Mouse (Mus musculus) MEL (cell line): ENCODE data around the gene Gm20422. TPM values are rescaled to one million over a fixed set of nuclear protein-coding genes. Genes with fewer than 3 reads are reported as not detected.

Experiments
- DNase-seq: peaks from one replicate; pipeline ENCODE4 v3.0.0; 2011; ENCODE audit warnings: low read depth, low spot score
- H3K27ac ChIP-seq: 2 replicates; pipeline ENCODE4 v1.5.1; 2012; ENCODE audit warnings: low read depth, mild to moderate bottlenecking, control low read depth, low read length, moderate library complexity; ENCODE audit not compliant: control insufficient read depth
- H3K27me3 ChIP-seq, 2 experiments: fragments of 150-350 bp in 1 of 2; sonication (generic) in 1 of 2; 2 replicates each; pipeline ENCODE4 v1.6.1; 2012; ENCODE audit warnings: low read length in 2 of 2, mild to moderate bottlenecking in 2 of 2, improper control_type of control experiment in 1 of 2, moderate library complexity in 1 of 2; ENCODE audit not compliant: insufficient read depth in 2 of 2, control insufficient read depth in 1 of 2
- H3K36me3 ChIP-seq, 2 experiments: 2 replicates each; pipeline ENCODE4 v1.6.1; 2012 to 2014; ENCODE audit warnings: low read length in 2 of 2, improper control_type of control experiment in 1 of 2, inconsistent platforms in 1 of 2, mild to moderate bottlenecking in 1 of 2; ENCODE audit not compliant: insufficient read depth in 2 of 2, control insufficient read depth in 1 of 2
- H3K4me1 ChIP-seq, 2 experiments: fragments of 150-350 bp in 1 of 2; sonication (generic) in 1 of 2; 2 replicates each; pipeline ENCODE4 v1.6.1; 2012; ENCODE audit warnings: low read length in 2 of 2, improper control_type of control experiment in 1 of 2, mild to moderate bottlenecking in 1 of 2; ENCODE audit not compliant: insufficient read depth in 2 of 2, control insufficient read depth in 1 of 2
- H3K4me3 ChIP-seq, 2 experiments: fragments of 150-350 bp in 1 of 2; sonication (generic) in 1 of 2; 2 replicates each; pipeline ENCODE4 v1.5.1; 2012; ENCODE audit warnings: low read depth in 2 of 2, low read length in 2 of 2, mild to moderate bottlenecking in 2 of 2, moderate library complexity in 2 of 2, control low read depth in 1 of 2, improper control_type of control experiment in 1 of 2; ENCODE audit not compliant: control insufficient read depth in 1 of 2, insufficient read depth in 1 of 2
- H3K79me2 ChIP-seq: 2 replicates; pipeline ENCODE4 v1.6.1; 2012; ENCODE audit warnings: mild to moderate bottlenecking, low read length, moderate library complexity; ENCODE audit not compliant: control insufficient read depth, poor library complexity, insufficient read depth
- H3K9ac ChIP-seq: 2 replicates; pipeline ENCODE4 v1.6.1; 2012; ENCODE audit warnings: low read depth, mild to moderate bottlenecking, control low read depth, low read length, moderate library complexity; ENCODE audit not compliant: control insufficient read depth, poor library complexity, severe bottlenecking
- H3K9me3 ChIP-seq: fragments of 150-350 bp; sonication (generic); replicated peaks from 2 replicates; pipeline ENCODE4 v1.6.1; 2012; ENCODE audit warnings: mild to moderate bottlenecking, low read length, improper control_type of control experiment, moderate library complexity; ENCODE audit not compliant: insufficient read depth
- CHD1 ChIP-seq: IDR thresholded peaks from 2 replicates; pipeline ENCODE4 v1.6.1; 2012; ENCODE audit warnings: low read depth, mild to moderate bottlenecking, inconsistent platforms, low read length, improper control_type of control experiment
- CHD2 ChIP-seq: IDR thresholded peaks from 2 replicates; pipeline ENCODE4 v1.6.1; 2011; ENCODE audit warnings: low read length, improper control_type of control experiment
- GABPA ChIP-seq: IDR thresholded peaks from 2 replicates; pipeline ENCODE4 v1.6.1; 2012; ENCODE audit warnings: low read depth, mild to moderate bottlenecking, inconsistent platforms, low read length, improper control_type of control experiment, moderate library complexity
- GATA1 ChIP-seq: IDR thresholded peaks from 2 replicates; pipeline ENCODE4 v1.6.1; 2011; ENCODE audit warnings: low read depth, low read length, improper control_type of control experiment
- HCFC1 ChIP-seq: IDR thresholded peaks from 2 replicates; pipeline ENCODE4 v1.6.1; 2012; ENCODE audit warnings: low read depth, mild to moderate bottlenecking, inconsistent platforms, low read length, improper control_type of control experiment, moderate library complexity
- KAT2A ChIP-seq: conservative IDR thresholded peaks from 2 replicates; pipeline ENCODE4 v1.6.1; 2012; ENCODE audit warnings: low read depth, low read length, improper control_type of control experiment, inconsistent platforms
- MAFK ChIP-seq: IDR thresholded peaks from 2 replicates; pipeline ENCODE4 v1.6.1; 2011; ENCODE audit warnings: low read depth, mild to moderate bottlenecking, low read length, improper control_type of control experiment, borderline replicate concordance
- MAX ChIP-seq: IDR thresholded peaks from 2 replicates; pipeline ENCODE4 v1.6.1; 2011; ENCODE audit warnings: low read length, improper control_type of control experiment
- MAZ ChIP-seq: IDR thresholded peaks from 2 replicates; pipeline ENCODE4 v1.6.1; 2012; ENCODE audit warnings: low read depth, mild to moderate bottlenecking, inconsistent platforms, low read length, improper control_type of control experiment
- MYB ChIP-seq: IDR thresholded peaks from 2 replicates; pipeline ENCODE4 v1.6.1; 2011; ENCODE audit warnings: mild to moderate bottlenecking, low read depth, low read length, improper control_type of control experiment
- NRF1 ChIP-seq: IDR thresholded peaks from 2 replicates; pipeline ENCODE4 v1.6.1; 2014; ENCODE audit warnings: low read depth, mild to moderate bottlenecking, inconsistent platforms, low read length, improper control_type of control experiment, moderate library complexity; ENCODE audit not compliant: poor library complexity, insufficient read depth, severe bottlenecking
- POLR2AphosphoS5 ChIP-seq: IDR thresholded peaks from 2 replicates; pipeline ENCODE4 v1.6.1; 2012; ENCODE audit warnings: low read depth, borderline replicate concordance, mild to moderate bottlenecking, inconsistent platforms, low read length, moderate library complexity, mixed read lengths
- RAD21 ChIP-seq: IDR thresholded peaks from 2 replicates; pipeline ENCODE4 v1.6.1; 2011; ENCODE audit warnings: mild to moderate bottlenecking, low read depth, low read length, improper control_type of control experiment
- TBP ChIP-seq: IDR thresholded peaks from 2 replicates; pipeline ENCODE4 v1.8.0; 2011; ENCODE audit warnings: low read depth, low read length, improper control_type of control experiment
- UBTF ChIP-seq: IDR thresholded peaks from 2 replicates; pipeline ENCODE4 v1.6.1; 2012; ENCODE audit warnings: low read depth, mild to moderate bottlenecking, inconsistent platforms, low read length, improper control_type of control experiment, moderate library complexity, borderline replicate concordance; ENCODE audit not compliant: insufficient read depth
- ZC3H11A ChIP-seq: IDR thresholded peaks from 2 replicates; pipeline ENCODE4 v1.6.1; 2012; ENCODE audit warnings: low read depth, mild to moderate bottlenecking, inconsistent platforms, low read length, improper control_type of control experiment
- ZKSCAN1 ChIP-seq: IDR thresholded peaks from 2 replicates; pipeline ENCODE4 v1.6.1; 2012; ENCODE audit warnings: low read depth, mild to moderate bottlenecking, inconsistent platforms, low read length, improper control_type of control experiment, moderate library complexity
- ZNF384 ChIP-seq: IDR thresholded peaks from 2 replicates; pipeline ENCODE4 v1.6.1; 2012; ENCODE audit warnings: low read depth, mild to moderate bottlenecking, inconsistent platforms, low read length, improper control_type of control experiment
- polyA plus RNA-seq, 2 experiments: library from polyadenylated mRNA; stranded (reverse) in 1 of 2; unstranded in 1 of 2; fragments of >175 nt in 1 of 2; fragments of >200 nt in 1 of 2; gene quantifications; 2 replicates each; pipeline versions ENCODE4 v1.2.1 to v1.2.4; 2012; ENCODE audit warnings: low replicate concordance in 2 of 2, low read depth in 1 of 2; ENCODE audit not compliant: insufficient read length in 2 of 2, insufficient read depth in 1 of 2, missing spikeins in 1 of 2
- total RNA-seq: library from RNA; depleted of rRNA; stranded (reverse); fragments of 300-350 nt; gene quantifications from 2 replicates; pipeline ENCODE4 v1.2.3, GENCODE M21; 2012

Gm20422 gene
- total and polyA plus RNA-seq, 3 experiments = not detected

- no peaks in the 10 kb centered on the region; the same call in 1 of the 2 replicates for H3K79me2 ChIP-seq
- no peak overlapping the region for H3K9ac ChIP-seq
- H3K4me1 ChIP-seq = 0 out of 4 replicates have a peak, but pooled peaks cover 0 to 2% of the 10 kb centered on the region in 2 experiments
- H3K27me3 ChIP-seq = no peaks in the 10 kb centered on the region
- H3K9me3 ChIP-seq = no peaks in the 10 kb centered on the region
- no peak for DNase-seq
- H3K27ac ChIP-seq = no peak overlapping the region
- TF ChIP-seq HCFC1 (no peak), MAZ (no peak), RAD21 (no peak), NRF1 (no peak)
- H3K36me3 ChIP-seq = no peaks in the 10 kb centered on the region; a peak in 1 of 4 replicates
- no peak overlapping the region for H3K4me3 ChIP-seq
These were observed 45.8 kb upstream of the Gm20422 start for GRCm38 (mm10) chr8:69820466-69820865.

- no peak overlapping the region for H3K27ac ChIP-seq
- H3K36me3 ChIP-seq = no peaks in the 10 kb centered on the region; a peak in 1 of 4 replicates
- TF ChIP-seq MAX (no peak), TBP (no peak), ZKSCAN1 (no peak), UBTF (no peak), CHD2 (no peak), MYB (no peak), KAT2A (no peak), POLR2AphosphoS5 (no peak), MAFK (no peak), CHD1 (no peak), GABPA (no peak), GATA1 (no peak), ZC3H11A (no peak), ZNF384 (no peak)
- H3K9me3 ChIP-seq = no peaks in the 10 kb centered on the region
- H3K27me3 ChIP-seq = no peaks in the 10 kb centered on the region
- no peak overlapping the region for H3K4me3 ChIP-seq
- H3K79me2 ChIP-seq = no peaks in the 10 kb centered on the region
- no peak overlapping the region for H3K9ac ChIP-seq
- H3K4me1 ChIP-seq = no peaks in the 10 kb centered on the region
- no peak for DNase-seq
These were observed 40.7 kb upstream of the Gm20422 start for GRCm38 (mm10) chr8:69815396-69815795.
